Mouse (Mus musculus): ENCODE measurements around the gene Upk3a. TPM values are rescaled to one million over a fixed set of nuclear protein-coding genes. Genes with fewer than 3 reads are reported as not detected.
"Not testable (repeated sequence)": the region's sequence is repeated elsewhere in the genome, so short reads cannot be mapped to it uniquely, and the experiment has no call there.

Upk3a gene
- total RNA-seq, 1 experiment from 2014 or later: not detected

DNA sequence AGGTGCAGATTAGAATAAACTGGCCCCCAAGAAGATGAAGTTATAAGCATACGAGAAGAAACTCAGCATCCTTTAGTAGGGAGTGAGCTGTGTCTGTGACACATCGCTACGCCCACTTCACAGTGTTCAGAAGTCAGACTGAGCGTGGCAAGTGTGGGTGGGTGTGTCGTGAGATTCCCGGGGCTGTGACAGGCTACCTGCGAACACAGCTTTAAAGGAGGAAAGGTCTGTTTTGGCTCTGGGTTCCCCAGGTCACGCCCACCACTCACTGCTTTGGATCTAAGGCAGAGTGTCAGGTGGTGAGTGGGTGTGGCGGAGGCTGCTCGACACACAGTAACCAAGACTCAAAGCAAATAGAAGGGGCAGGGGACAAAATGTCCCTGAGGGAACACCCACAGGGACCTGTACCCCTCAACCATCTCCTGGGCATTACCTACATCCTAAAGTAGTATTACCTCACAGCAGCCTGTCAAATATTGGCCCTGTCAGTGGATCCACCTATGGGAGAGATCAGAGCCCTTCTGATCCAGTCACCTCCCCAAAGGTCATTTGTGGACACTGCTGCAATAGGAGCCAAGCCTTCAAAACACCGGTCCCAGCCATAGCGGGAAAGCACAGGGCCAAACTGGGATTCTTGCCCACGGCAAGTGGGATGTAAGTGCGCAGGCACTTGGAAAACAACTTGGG lies 19.0 kb upstream of the Upk3a start:
- no peak for ATAC-seq (replicated peaks; ENCODE audit: low read depth, poor library complexity, severe bottlenecking)

- no peak for ATAC-seq (replicated peaks; ENCODE audit: low read depth, poor library complexity, severe bottlenecking)
These were observed 17.0 kb upstream of the Upk3a start for GRCm38 (mm10) chr15:84999911-85000310.

DNA sequence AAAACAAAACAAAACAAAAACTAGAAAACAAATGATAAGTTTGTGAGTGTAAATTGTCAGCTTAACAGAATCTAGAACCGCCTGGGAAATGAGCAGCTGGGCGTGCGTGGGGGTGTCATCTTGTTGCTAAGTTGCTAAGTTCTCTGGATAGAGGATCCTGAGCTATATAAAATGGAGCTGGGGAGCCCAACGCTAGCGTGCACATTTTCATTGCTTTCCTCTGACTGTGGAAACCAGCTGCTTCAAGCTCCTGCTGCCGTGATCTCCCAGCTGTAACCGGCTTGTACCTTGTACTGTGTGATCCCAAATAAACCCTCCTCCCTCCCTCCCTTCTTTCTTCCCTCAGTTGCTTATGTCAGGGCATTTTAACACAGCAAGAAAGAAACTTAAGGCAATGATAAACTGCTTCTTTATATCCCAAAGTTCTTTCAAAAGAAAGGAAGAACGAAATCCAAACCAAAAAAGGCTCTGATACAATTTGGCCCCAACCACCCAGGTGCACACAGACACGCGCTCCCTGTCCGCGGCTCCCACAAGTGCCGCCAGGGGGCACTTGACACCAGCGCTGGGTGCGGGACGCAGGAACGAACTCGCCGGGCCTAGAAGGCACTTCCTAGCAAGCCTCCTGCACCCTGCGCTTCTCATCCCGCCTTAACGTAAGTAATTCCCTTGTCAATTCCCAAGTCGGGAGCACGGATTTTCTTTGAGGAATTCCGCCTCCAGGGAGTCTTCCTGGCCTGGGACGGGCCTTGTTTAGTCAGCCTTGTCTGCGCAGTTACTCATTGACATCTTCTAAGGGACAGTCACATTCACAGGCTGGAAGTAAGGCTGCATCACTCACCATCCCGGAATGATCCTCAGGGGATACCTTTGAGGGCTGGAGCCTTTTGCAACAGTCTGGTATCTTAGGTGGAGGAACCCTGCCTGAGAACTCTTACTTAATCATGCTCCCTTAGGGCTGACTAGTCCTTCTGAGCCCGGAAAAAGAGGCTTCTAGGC lies 15.7 kb upstream of the Upk3a start:
- peak; percentile 97 for ATAC-seq (replicated peaks; ENCODE audit: low read depth, poor library complexity, severe bottlenecking)

- no peak for ATAC-seq (replicated peaks; ENCODE audit: low read depth, poor library complexity, severe bottlenecking)
These were observed 7.3 kb upstream of the Upk3a start for GRCm38 (mm10) chr15:85009666-85010065.

- ATAC-seq (replicated peaks; ENCODE audit: low read depth, poor library complexity, severe bottlenecking): no peak
These were observed 4.9 kb upstream of the Upk3a start for GRCm38 (mm10) chr15:85011895-85012661.

GRCm38 (mm10) chr15:85012662-85013054 lies 4.3 kb upstream of the Upk3a start:
- no peak for ATAC-seq (replicated peaks; ENCODE audit: low read depth, poor library complexity, severe bottlenecking)

DNA sequence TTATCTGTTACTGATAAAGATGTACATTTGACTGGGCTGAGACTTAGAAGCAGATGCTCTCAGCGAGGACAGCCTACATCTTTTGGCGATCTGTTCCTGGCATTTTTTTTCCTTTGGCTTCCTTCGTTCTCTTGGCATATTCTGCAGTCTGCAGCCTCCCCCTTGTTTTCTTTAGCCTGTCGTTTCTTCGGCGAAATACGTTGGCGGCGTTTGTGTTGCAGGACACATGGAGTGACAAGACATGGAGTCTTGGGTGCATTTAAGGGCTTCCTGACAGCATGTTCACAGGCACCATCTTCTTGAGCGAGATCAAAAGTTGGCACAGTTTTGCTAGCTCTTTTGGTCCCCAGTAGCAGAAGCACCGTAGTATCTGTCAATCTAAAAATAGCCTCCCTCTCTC lies 1.2 kb upstream of the Upk3a start:
- no peak for ATAC-seq (replicated peaks; ENCODE audit: low read depth, poor library complexity, severe bottlenecking)

DNA sequence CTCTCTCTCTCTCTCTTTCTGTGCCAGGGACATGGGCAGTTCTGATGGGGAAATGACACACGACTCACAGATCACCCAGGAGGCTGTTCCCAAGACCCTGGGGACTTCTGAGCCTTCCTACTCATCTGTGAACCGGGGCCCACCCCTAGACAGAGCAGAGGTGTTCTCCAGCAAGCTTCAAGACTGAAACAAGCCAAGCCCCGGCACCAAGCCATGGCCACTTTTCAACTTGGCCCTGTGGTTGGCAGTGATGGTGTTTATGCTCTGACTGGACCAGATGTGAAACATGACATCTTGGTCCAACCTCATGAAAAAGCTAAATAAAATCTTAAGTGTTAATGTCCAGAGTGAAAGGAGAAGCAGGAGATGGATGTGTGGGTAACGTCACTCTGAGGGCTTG lies 5.3 kb downstream of the Upk3a start:
- no peak for ATAC-seq (replicated peaks; ENCODE audit: low read depth, poor library complexity, severe bottlenecking)

- no peak for ATAC-seq (replicated peaks; ENCODE audit: low read depth, poor library complexity, severe bottlenecking)
These were observed 9.3 kb downstream of the Upk3a start for GRCm38 (mm10) chr15:85026197-85026596.

- ATAC-seq (replicated peaks; ENCODE audit: low read depth, poor library complexity, severe bottlenecking): no peak
These were observed 10.8 kb downstream of the Upk3a start for GRCm38 (mm10) chr15:85027740-85028139.

DNA sequence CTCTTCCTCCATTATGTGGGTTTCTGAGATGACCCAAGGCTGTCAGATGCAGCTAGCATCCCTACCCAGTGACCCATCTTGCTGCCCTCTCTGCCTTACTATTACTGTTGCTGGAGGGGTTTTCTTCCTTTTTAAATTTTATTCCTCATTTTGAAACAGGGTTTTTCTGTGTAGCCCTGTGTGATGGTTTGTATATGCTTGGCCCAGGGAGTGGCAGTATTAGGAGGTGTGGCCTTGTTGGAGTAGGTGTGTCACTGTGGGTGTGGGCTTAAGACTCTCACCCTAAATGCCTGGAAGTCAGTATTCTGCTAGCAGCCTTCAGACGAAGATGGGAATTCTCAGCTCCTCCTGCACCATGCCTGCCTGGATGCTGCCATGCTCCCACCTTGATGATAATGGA lies 11.7 kb downstream of the Upk3a start, which contains the start of gene Fam118a:
Gene Fam118a, plus strand, starts transcription at position 301 of the 400 bp plus-strand sequence.
- ATAC-seq (replicated peaks; ENCODE audit: low read depth, poor library complexity, severe bottlenecking): not testable (repeated sequence)

DNA sequence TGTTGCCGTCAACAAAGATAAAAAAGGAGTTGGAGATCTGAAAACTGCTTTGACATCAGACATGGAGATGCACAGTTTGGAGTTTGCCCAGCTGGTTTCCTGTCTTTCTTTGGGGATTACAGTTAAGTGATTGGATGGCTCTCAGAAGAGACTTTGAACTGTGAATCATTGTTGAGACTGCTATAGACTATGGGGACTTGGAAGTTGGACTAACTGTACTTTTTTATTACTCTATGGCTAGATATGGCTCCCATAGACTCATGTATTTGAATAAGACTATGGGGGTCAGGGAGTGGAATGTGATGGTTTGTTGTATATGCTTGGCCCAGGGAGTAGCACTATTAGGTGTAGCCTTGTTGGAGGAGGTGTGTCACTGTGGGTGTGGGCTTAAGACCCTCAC lies 13.7 kb downstream of the Upk3a start:
- ATAC-seq (replicated peaks; ENCODE audit: low read depth, poor library complexity, severe bottlenecking): not testable (repeated sequence)

- no peak for ATAC-seq (replicated peaks; ENCODE audit: low read depth, poor library complexity, severe bottlenecking)
These were observed 14.9 kb downstream of the Upk3a start for GRCm38 (mm10) chr15:85031866-85032265.

- ATAC-seq (replicated peaks; ENCODE audit: low read depth, poor library complexity, severe bottlenecking): not testable (repeated sequence)
These were observed 17.0 kb downstream of the Upk3a start for GRCm38 (mm10) chr15:85033916-85034315.

DNA sequence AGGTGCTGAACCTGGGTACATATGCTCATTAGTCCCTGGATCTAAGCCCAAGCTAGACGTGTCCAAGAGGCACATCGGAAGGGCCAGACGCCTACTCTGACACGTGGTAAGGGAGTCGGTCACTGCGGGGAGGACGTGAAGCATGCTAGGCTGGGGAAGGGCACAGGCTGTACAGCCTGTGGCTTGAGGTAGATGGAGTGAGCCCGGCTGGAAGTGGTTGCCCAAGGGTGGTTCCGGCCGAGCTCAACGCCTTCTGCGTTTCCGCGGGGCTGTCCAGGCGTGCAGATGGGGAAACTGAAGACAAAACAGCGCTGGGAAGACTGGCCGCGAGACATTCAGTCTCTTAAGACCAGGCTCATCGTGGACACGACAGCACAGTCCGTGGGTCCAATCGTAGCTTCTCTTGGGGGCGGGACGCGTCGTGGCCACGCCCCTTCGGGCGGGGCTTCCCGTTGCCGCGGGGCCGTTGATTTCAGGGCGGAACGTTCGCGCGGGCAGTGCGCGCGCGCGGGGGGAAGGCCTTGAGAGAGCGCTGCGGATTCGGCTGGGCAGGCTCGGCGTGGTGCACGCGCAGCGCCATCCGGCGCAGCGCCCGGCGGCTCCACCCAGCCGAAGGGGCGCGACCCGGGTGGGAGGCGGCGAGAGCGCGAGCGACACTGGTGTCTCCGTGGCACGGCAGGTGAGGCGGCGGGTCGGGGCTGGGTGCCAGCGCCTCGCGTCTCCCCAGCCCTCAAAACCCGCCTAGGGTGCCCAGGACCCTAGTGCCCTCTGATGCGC lies 19.8 kb downstream of the Upk3a start:
- peak; percentile 94 for ATAC-seq (replicated peaks; ENCODE audit: low read depth, poor library complexity, severe bottlenecking)

DNA sequence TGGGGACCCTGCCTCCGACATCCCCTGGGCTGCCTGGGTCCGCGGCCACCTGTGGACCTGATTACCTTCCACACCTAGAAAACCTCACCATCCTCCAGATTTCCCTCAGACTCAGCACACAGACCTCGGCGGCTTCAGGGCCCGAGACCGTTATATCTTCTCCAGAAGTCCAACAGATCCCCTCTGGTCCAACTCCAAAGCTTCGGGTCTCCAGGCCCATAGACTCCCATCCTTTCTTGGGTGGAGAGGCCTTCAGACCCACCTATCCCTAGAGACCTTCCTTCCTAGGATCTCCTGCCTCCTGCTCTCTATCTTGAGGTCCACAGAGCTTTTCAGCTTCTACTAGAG lies 20.4 kb downstream of the Upk3a start:
- no peak for ATAC-seq (replicated peaks; ENCODE audit: low read depth, poor library complexity, severe bottlenecking)

DNA sequence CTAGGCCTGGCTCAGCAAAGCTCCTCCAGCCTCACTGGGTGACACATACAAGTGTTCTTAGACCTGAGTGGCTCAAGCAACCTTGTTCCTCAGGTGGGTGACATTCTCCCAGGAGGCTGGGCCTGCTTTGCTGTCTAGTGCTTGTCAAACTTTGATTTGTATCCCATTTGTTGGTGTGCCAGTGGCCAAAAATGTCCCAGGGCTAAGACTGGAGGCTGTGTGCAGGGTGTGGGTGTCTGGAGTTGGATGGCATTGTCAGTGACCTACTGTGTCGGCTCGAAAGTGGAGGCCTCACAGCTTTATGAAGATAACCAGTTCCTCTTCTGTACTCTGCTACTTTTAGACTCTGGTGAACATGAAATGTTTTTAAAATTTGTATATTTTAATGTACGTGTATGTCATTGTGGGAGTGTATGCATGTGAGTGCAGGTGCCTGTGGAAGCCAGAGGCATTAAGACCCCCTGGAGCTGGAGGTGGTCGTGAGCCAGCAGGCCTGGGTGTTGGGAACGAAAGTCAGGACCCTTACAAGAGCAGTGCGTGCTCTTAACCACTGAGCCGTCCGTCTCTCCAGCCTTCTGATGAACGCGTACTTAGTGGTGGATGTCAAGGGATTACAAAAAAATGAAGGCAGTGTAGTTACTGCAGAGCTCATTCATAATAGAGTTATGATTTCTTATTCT lies 24.7 kb downstream of the Upk3a start:
- ATAC-seq (replicated peaks; ENCODE audit: low read depth, poor library complexity, severe bottlenecking): no peak

- ATAC-seq (replicated peaks; ENCODE audit: low read depth, poor library complexity, severe bottlenecking): peak; percentile 94
These were observed 25.5 kb downstream of the Upk3a start for GRCm38 (mm10) chr15:85042361-85042954.

GRCm38 (mm10) chr15:85043116-85043515 lies 26.2 kb downstream of the Upk3a start:
- no peak for ATAC-seq (replicated peaks; ENCODE audit: low read depth, poor library complexity, severe bottlenecking)
